Mouse (Mus musculus): ENCODE results near the gene N4bp2l1. TPM values are rescaled to one million over a fixed set of nuclear protein-coding genes. Genes with fewer than 3 reads are reported as not detected.

The N4bp2l1 gene
- total RNA-seq, 2 experiments from 2014 or later: 2.8 to 4.8 TPM

- intact Hi-C loops (cut with DNase I): no loop called here
- no peak for DNase-seq
Measured at GRCm38 (mm10) chr5:150570496-150571219, 26.3 kb downstream of the N4bp2l1 start.

GRCm38 (mm10) chr5:150566971-150567370, 30.0 kb downstream of the N4bp2l1 start:
- intact Hi-C loops (cut with DNase I): no loop called here
- DNase-seq: no peak

GRCm38 (mm10) chr5:150566226-150566625, 30.8 kb downstream of the N4bp2l1 start:
- intact Hi-C loops (cut with DNase I): no loop called here
- DNase-seq: no peak

- no peak for DNase-seq
- intact Hi-C loops (cut with DNase I): no loop called here
Measured at GRCm38 (mm10) chr5:150564426-150564825, 32.6 kb downstream of the N4bp2l1 start.

- intact Hi-C loops (cut with DNase I): no loop called here
- DNase-seq: no peak
Measured at GRCm38 (mm10) chr5:150561783-150562182, 35.2 kb downstream of the N4bp2l1 start.

- no peak for DNase-seq
Measured at GRCm38 (mm10) chr5:150561376-150561775, 35.6 kb downstream of the N4bp2l1 start.

GRCm38 (mm10) chr5:150560851-150561250, 36.1 kb downstream of the N4bp2l1 start:
- DNase-seq: no peak
- intact Hi-C loops (cut with DNase I): no loop called here

More at GRCm38 (mm10) chr5:150561376-150561775, 35.6 kb downstream of the N4bp2l1 start:
- intact Hi-C loops (cut with DNase I): no loop called here

- DNase-seq: no peak
- intact Hi-C loops (cut with DNase I): no loop called here
Measured at GRCm38 (mm10) chr5:150559519-150560103, 37.4 kb downstream of the N4bp2l1 start.

- intact Hi-C loops (cut with DNase I): no loop called here
- no peak for DNase-seq
Measured at GRCm38 (mm10) chr5:150551637-150552036, 45.4 kb downstream of the N4bp2l1 start.

GRCm38 (mm10) chr5:150543184-150543583, 53.8 kb downstream of the N4bp2l1 start:
- DNase-seq: no peak
- intact Hi-C loops (cut with DNase I): no loop called here

GRCm38 (mm10) chr5:150541302-150541701, 55.7 kb downstream of the N4bp2l1 start:
- intact Hi-C loops (cut with DNase I): no loop called here
- DNase-seq: no peak

- intact Hi-C loops (cut with DNase I): no loop called here
- DNase-seq: no peak
Measured at GRCm38 (mm10) chr5:150525239-150525638, 71.7 kb downstream of the N4bp2l1 start.

GRCm38 (mm10) chr5:150522867-150523234, 74.1 kb downstream of the N4bp2l1 start:
- intact Hi-C loops (cut with DNase I): no loop called here
- no peak for DNase-seq

- intact Hi-C loops (cut with DNase I): no loop called here
- peak; percentile 92 to 96 for DNase-seq
Measured at GRCm38 (mm10) chr5:150521937-150522866, 74.8 kb downstream of the N4bp2l1 start, which contains the start of gene Brca2. TSS of gene Brca2 (plus strand) at chr5:150522630.

Other genes with a start within 250 kb of the N4bp2l1 start
- gene Zar1l, start 79.0 kb downstream of the N4bp2l1 start, total RNA-seq (2021): not detected
- gene Brca2, start 74.6 kb downstream of the N4bp2l1 start, total RNA-seq (2021): 1 to 10 TPM; 4.4 TPM
- gene N4bp2l2, start 69.0 kb upstream of the N4bp2l1 start, total RNA-seq (2021): 10 to 100 TPM; 40.0 to 46.0 TPM
- gene Pds5b, start 76.6 kb upstream of the N4bp2l1 start, total RNA-seq (2021): 10 to 100 TPM; 20.3 to 21.6 TPM

All from heart, postnatal 14 days (tissue).